Mouse (Mus musculus) CH12.LX (cell line): ENCODE data around the gene Cpsf4. TPM values are rescaled to one million over a fixed set of nuclear protein-coding genes. Genes with fewer than 3 reads are reported as not detected.

ENCODE experiments used
- DNase-seq: peaks from one replicate; pipeline ENCODE4 v3.0.0-alpha.2; 2013; ENCODE audit errors: extremely low read depth
- H3K27ac ChIP-seq: 2 replicates; pipeline ENCODE4 v1.5.1; 2012; ENCODE audit warnings: low read depth, mild to moderate bottlenecking, control low read depth, moderate library complexity; ENCODE audit not compliant: insufficient read depth
- H3K27me3 ChIP-seq: replicated peaks from 2 replicates; pipeline ENCODE3; 2012; ENCODE audit warnings: inconsistent platforms
- H3K36me3 ChIP-seq, 2 experiments: replicated peaks in 1 of 2; 2 replicates each; pipeline versions ENCODE3 to v1.6.1; 2012; ENCODE audit warnings: inconsistent platforms in 1 of 2, low read length in 1 of 2, mild to moderate bottlenecking in 1 of 2, mixed read lengths in 1 of 2, moderate library complexity in 1 of 2; ENCODE audit not compliant: control insufficient read depth in 1 of 2, insufficient read depth in 1 of 2
- H3K4me1 ChIP-seq, 2 experiments: 2 replicates each; pipeline ENCODE4 v1.6.1; 2012; ENCODE audit warnings: inconsistent platforms in 1 of 2, moderate library complexity in 1 of 2; ENCODE audit not compliant: insufficient read depth in 2 of 2, control insufficient read depth in 1 of 2
- H3K4me2 ChIP-seq: 2 replicates; pipeline ENCODE4 v1.6.1; 2012; ENCODE audit warnings: low read depth, mild to moderate bottlenecking, control low read depth; ENCODE audit not compliant: poor library complexity, insufficient read depth, severe bottlenecking
- H3K4me3 ChIP-seq, 3 experiments: fragments of 150-350 bp in 1 of 3; sonication (generic) in 1 of 3; replicated peaks in 1 of 3; 2 replicates each; pipeline versions ENCODE3 to v1.5.1; 2011 to 2012; ENCODE audit warnings: low read depth in 2 of 3, low read length in 2 of 3, mild to moderate bottlenecking in 2 of 3, moderate library complexity in 2 of 3, control low read depth in 1 of 3, improper control_type of control experiment in 1 of 3, inconsistent platforms in 1 of 3, mixed read lengths in 1 of 3; ENCODE audit not compliant: poor library complexity in 1 of 3
- H3K79me2 ChIP-seq: replicated peaks from 2 replicates; pipeline ENCODE4 v1.6.1; 2012; ENCODE audit warnings: mild to moderate bottlenecking, moderate library complexity; ENCODE audit not compliant: control insufficient read depth, poor library complexity, insufficient read depth, severe bottlenecking; ENCODE audit errors: extremely low read depth
- H3K9ac ChIP-seq: 2 replicates; pipeline ENCODE4 v1.6.1; 2012; ENCODE audit warnings: low read depth, mild to moderate bottlenecking, control low read depth, moderate library complexity; ENCODE audit not compliant: insufficient read depth
- H3K9me3 ChIP-seq: replicated peaks from 2 replicates; pipeline ENCODE3; 2012; ENCODE audit warnings: low read length, inconsistent platforms, mixed read lengths
- BHLHE40 ChIP-seq: IDR thresholded peaks from 2 replicates; pipeline ENCODE4 v1.6.1; 2011; ENCODE audit warnings: mild to moderate bottlenecking, low read depth, low read length, improper control_type of control experiment
- CHD1 ChIP-seq: IDR thresholded peaks from 2 replicates; pipeline ENCODE4 v1.6.1; 2012; ENCODE audit warnings: low read depth, low read length, improper control_type of control experiment, inconsistent platforms
- CHD2 ChIP-seq: IDR thresholded peaks from 2 replicates; pipeline ENCODE4 v1.6.1; 2011; ENCODE audit warnings: low read length, improper control_type of control experiment
- CTCF ChIP-seq, 2 experiments: IDR thresholded peaks in 1 of 2; conservative IDR thresholded peaks in 1 of 2; 2 replicates each; pipeline ENCODE4 v1.5.1; 2011 to 2012; ENCODE audit warnings: low read depth in 2 of 2, low read length in 2 of 2, improper control_type of control experiment in 1 of 2, inconsistent platforms in 1 of 2, mild to moderate bottlenecking in 1 of 2, moderate library complexity in 1 of 2
- E2F4 ChIP-seq: IDR thresholded peaks from 2 replicates; pipeline ENCODE4 v1.6.1; 2011; ENCODE audit warnings: low read depth, low read length, improper control_type of control experiment; ENCODE audit not compliant: insufficient replicate concordance
- ELF1 ChIP-seq: IDR thresholded peaks from 2 replicates; pipeline ENCODE4 v1.6.1; 2014; ENCODE audit warnings: low read depth, mild to moderate bottlenecking, inconsistent platforms, low read length, improper control_type of control experiment
- EP300 ChIP-seq: IDR thresholded peaks from 2 replicates; pipeline ENCODE4 v1.6.1; 2011; ENCODE audit warnings: low read length, improper control_type of control experiment
- ETS1 ChIP-seq: conservative IDR thresholded peaks from 2 replicates; pipeline ENCODE4 v1.6.1; 2012; ENCODE audit warnings: low read depth, mild to moderate bottlenecking, inconsistent platforms, low read length, improper control_type of control experiment, moderate library complexity
- GABPA ChIP-seq: IDR thresholded peaks from 2 replicates; pipeline ENCODE4 v1.6.1; 2012; ENCODE audit warnings: low read depth, low read length, improper control_type of control experiment, inconsistent platforms; ENCODE audit not compliant: insufficient replicate concordance
- HCFC1 ChIP-seq: IDR thresholded peaks from 2 replicates; pipeline ENCODE4 v1.6.1; 2012; ENCODE audit warnings: low read depth, mild to moderate bottlenecking, inconsistent platforms, low read length, improper control_type of control experiment
- IRF4 ChIP-seq: IDR thresholded peaks from 2 replicates; pipeline ENCODE4 v1.6.1; 2014; ENCODE audit warnings: low read depth, mild to moderate bottlenecking, inconsistent platforms, low read length, improper control_type of control experiment
- KAT2A ChIP-seq: IDR thresholded peaks from 2 replicates; pipeline ENCODE4 v1.6.1; 2012; ENCODE audit warnings: low read length, improper control_type of control experiment, inconsistent platforms; ENCODE audit not compliant: insufficient replicate concordance
- MAFK ChIP-seq: IDR thresholded peaks from 2 replicates; pipeline ENCODE4 v1.6.1; 2011; ENCODE audit warnings: low read length, improper control_type of control experiment; ENCODE audit not compliant: insufficient replicate concordance
- MAX ChIP-seq: IDR thresholded peaks from 2 replicates; pipeline ENCODE4 v1.6.1; 2011; ENCODE audit warnings: low read length, improper control_type of control experiment
- MAZ ChIP-seq: IDR thresholded peaks from 2 replicates; pipeline ENCODE4 v1.6.1; 2012; ENCODE audit warnings: low read depth, mild to moderate bottlenecking, inconsistent platforms, low read length, improper control_type of control experiment, moderate library complexity
- MEF2A ChIP-seq: IDR thresholded peaks from 2 replicates; pipeline ENCODE4 v1.6.1; 2014; ENCODE audit warnings: low read depth, mild to moderate bottlenecking, inconsistent platforms, low read length, improper control_type of control experiment, borderline replicate concordance
- MXI1 ChIP-seq: IDR thresholded peaks from 2 replicates; pipeline ENCODE4 v1.6.1; 2011; ENCODE audit warnings: mild to moderate bottlenecking, low read depth, low read length, improper control_type of control experiment
- MYC ChIP-seq: IDR thresholded peaks from 2 replicates; pipeline ENCODE4 v1.6.1; 2011; ENCODE audit warnings: low read depth, mild to moderate bottlenecking, improper control_type of control experiment, low read length
- NELFE ChIP-seq: IDR thresholded peaks from 2 replicates; pipeline ENCODE4 v1.6.1; 2011; ENCODE audit warnings: low read depth, low read length, improper control_type of control experiment
- NRF1 ChIP-seq: IDR thresholded peaks from 2 replicates; pipeline ENCODE4 v1.6.1; 2014; ENCODE audit warnings: low read depth, mild to moderate bottlenecking, inconsistent platforms, low read length, improper control_type of control experiment, moderate library complexity
- PAX5 ChIP-seq: IDR thresholded peaks from 2 replicates; pipeline ENCODE4 v1.6.1; 2012; ENCODE audit warnings: low read length, inconsistent platforms, mixed read lengths
- RAD21 ChIP-seq: IDR thresholded peaks from 2 replicates; pipeline ENCODE4 v1.6.1; 2011; ENCODE audit warnings: low read depth, mild to moderate bottlenecking, low read length, improper control_type of control experiment, moderate library complexity
- RCOR1 ChIP-seq: conservative IDR thresholded peaks from 2 replicates; pipeline ENCODE4 v1.6.1; 2012; ENCODE audit warnings: low read depth, mild to moderate bottlenecking, inconsistent platforms, low read length, improper control_type of control experiment
- SIN3A ChIP-seq: IDR thresholded peaks from 2 replicates; pipeline ENCODE4 v1.6.1; 2012; ENCODE audit warnings: low read length, improper control_type of control experiment, inconsistent platforms
- SMC3 ChIP-seq: IDR thresholded peaks from 2 replicates; pipeline ENCODE4 v1.6.1; 2011; ENCODE audit warnings: low read depth, low read length, improper control_type of control experiment
- TCF12 ChIP-seq: IDR thresholded peaks from 2 replicates; pipeline ENCODE4 v1.6.1; 2014; ENCODE audit warnings: low read depth, mild to moderate bottlenecking, inconsistent platforms, low read length, improper control_type of control experiment
- USF1 ChIP-seq: IDR thresholded peaks from 2 replicates; pipeline ENCODE4 v1.6.1; 2014; ENCODE audit warnings: low read depth, mild to moderate bottlenecking, inconsistent platforms, low read length, improper control_type of control experiment
- ZKSCAN1 ChIP-seq: IDR thresholded peaks from 2 replicates; pipeline ENCODE4 v1.6.1; 2012; ENCODE audit warnings: low read depth, inconsistent platforms, low read length, improper control_type of control experiment, borderline replicate concordance
- ZMIZ1 ChIP-seq: IDR thresholded peaks from 2 replicates; pipeline ENCODE4 v1.6.1; 2012; ENCODE audit warnings: low read depth, mild to moderate bottlenecking, inconsistent platforms, low read length, improper control_type of control experiment
- ZNF384 ChIP-seq: IDR thresholded peaks from 2 replicates; pipeline ENCODE4 v1.6.1; 2012; ENCODE audit warnings: low read depth, low read length, improper control_type of control experiment, inconsistent platforms
- dilution Hi-C: fragments of 300-500 bp; cut with MboI; formaldehyde crosslinking; loops from 2 replicates; pipeline ENCODE4 v1.14.3; 2020; ENCODE audit warnings: low sequenced_read_pairs; ENCODE audit not compliant: extremely low pct_unique_long_range_greater_than_20kb, extremely low pct_ligation_motif_present
- in situ Hi-C: fragments of 300-500 bp; cut with MboI; formaldehyde crosslinking; loops from 3 replicates; pipeline ENCODE4 v1.14.3; 2019; ENCODE audit warnings: low sequenced_read_pairs, low pct_ligation_motif_present, low pct_unique_long_range_greater_than_20kb, mixed read lengths
- polyA plus RNA-seq: library from polyadenylated mRNA; unstranded; fragments of >175 nt; gene quantifications from 2 replicates; pipeline ENCODE4 v1.2.1, GENCODE M21; 2012; ENCODE audit warnings: low read depth; ENCODE audit not compliant: insufficient read length
- total RNA-seq, 2 experiments: library from RNA; depleted of rRNA; stranded (reverse); fragments of 300-350 nt in 1 of 2; fragments of >200 nt in 1 of 2; gene quantifications; 2 replicates each; pipeline ENCODE4 v1.2.3; 2012 to 2014

Cpsf4 gene
- total and polyA plus RNA-seq, 3 experiments = 56.3 to 70.7 (median 59.2) TPM

GRCm38 (mm10) chr5:145164710-145165109, 2.3 kb upstream of the Cpsf4 start:
- H3K36me3 ChIP-seq = peaks cover 41 to 56% of the 10 kb centered on the region in 2 experiments
- H3K4me1 ChIP-seq = peaks cover 4 to 16% of the 10 kb centered on the region in 2 experiments
- dilution Hi-C loops = no loop called here

GRCm38 (mm10) chr5:145165184-145165583, 1.8 kb upstream of the Cpsf4 start:
- no peak for DNase-seq
- H3K9ac ChIP-seq = no peak overlapping the region
- H3K4me3 ChIP-seq = no peak overlapping the region
- no peak overlapping the region for H3K27ac ChIP-seq
- peaks cover 37% of the 10 kb centered on the region for H3K79me2 ChIP-seq
- TF ChIP-seq ZNF384 = no peak
- TF ChIP-seq CTCF (conservative IDR thresholded peaks at IDR 0.05 in 1 of 2, IDR thresholded peaks at IDR 0.05 in 1 of 2; ENCODE audit: low read depth in 2 of 2, low read length in 2 of 2) = no peak
- no peak for TF ChIP-seq ELF1
- TF ChIP-seq SMC3 = no peak
- TF ChIP-seq E2F4 = no peak
- no peak for TF ChIP-seq USF1
- TF ChIP-seq MEF2A = no peak
- no peak for TF ChIP-seq RAD21
- TF ChIP-seq MAFK = no peak
- no peak for TF ChIP-seq ETS1
- TF ChIP-seq KAT2A = no peak
- no peak for TF ChIP-seq EP300
- no peak for TF ChIP-seq RCOR1
- TF ChIP-seq IRF4 = no peak
- no peak for TF ChIP-seq NELFE
- no peak for TF ChIP-seq TCF12
- no peak for TF ChIP-seq MAZ
- TF ChIP-seq BHLHE40 = no peak
- no peak for TF ChIP-seq ZKSCAN1
- no peak for TF ChIP-seq NRF1
- no peak overlapping the region for H3K4me2 ChIP-seq
- H3K27me3 ChIP-seq = no peaks in the 10 kb centered on the region
- peaks cover 36 to 54% of the 10 kb centered on the region in 2 experiments for H3K36me3 ChIP-seq
- in situ Hi-C loops (no loop called here), dilution Hi-C loops (no loop called here)
- H3K9me3 ChIP-seq = no peaks in the 10 kb centered on the region
- peaks cover 4 to 19% of the 10 kb centered on the region in 2 experiments for H3K4me1 ChIP-seq

More at GRCm38 (mm10) chr5:145164710-145165109, 2.3 kb upstream of the Cpsf4 start:
- no peak for DNase-seq
- Histone ChIP-seq H3K27me3 (no peaks in the 10 kb centered on the region), H3K4me2 (no peak overlapping the region), H3K4me3 (no peak overlapping the region), H3K9ac (no peak overlapping the region), H3K27ac (no peak overlapping the region), H3K79me2 (peaks cover 34% of the 10 kb centered on the region), H3K9me3 (no peaks in the 10 kb centered on the region)
- TF ChIP-seq PAX5 (no peak), MXI1 (no peak), CTCF (conservative IDR thresholded peaks at IDR 0.05 in 1 of 2, IDR thresholded peaks at IDR 0.05 in 1 of 2; ENCODE audit: low read depth in 2 of 2, low read length in 2 of 2) (no peak), HCFC1 (no peak), MAZ (no peak), ZMIZ1 (no peak), KAT2A (no peak), MAX (no peak), MEF2A (no peak), MYC (no peak), GABPA (no peak), NRF1 (no peak), CHD2 (no peak), USF1 (no peak), SIN3A (no peak), TCF12 (no peak), CHD1 (no peak)
- in situ Hi-C loops = no loop called here
